Comparison of ENCODE assay signal across 25 mouse cellular contexts in the genomic region with DNA sequence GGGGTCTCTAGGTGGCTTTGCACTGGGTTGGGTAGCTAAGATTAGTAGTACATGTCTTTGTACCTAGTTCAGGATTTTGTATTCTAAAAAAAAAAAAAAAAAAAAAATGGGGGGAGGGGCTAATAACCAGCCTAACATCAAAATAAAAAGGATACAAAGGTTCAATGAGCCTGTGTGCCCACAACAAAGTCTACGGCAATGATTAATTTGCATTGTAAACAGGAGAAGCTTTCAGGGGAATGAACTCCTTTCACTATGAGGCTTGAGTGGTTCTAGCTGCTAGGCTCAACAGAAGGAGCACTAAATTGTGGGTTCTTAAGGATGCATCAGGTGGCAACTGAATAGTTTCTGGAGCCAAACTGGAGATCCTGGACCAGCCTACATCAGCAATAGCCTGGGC. TPM values are rescaled to one million over a fixed set of nuclear protein-coding genes. Genes with fewer than 3 reads are reported as not detected.
DNase-seq lines count a peak whose midpoint lies in the region; ATAC-seq and TF ChIP-seq lines count a peak whose summit lies in the region.
"Had no signal": no experiment of that assay in that cellular context is flagged by ENCODE, and none has a peak within 500 bp of the region (broad histone marks: within the 10 kb centered on the region; RNA-seq: fewer than 3 reads in every experiment).

No protein-coding gene starts in this region.

- no peak for ATAC-seq in heart, embryonic 16.5 days (replicated peaks; ENCODE audit: extremely low read depth, insufficient read depth, low FRiP score)
- no peak for ATAC-seq in hindbrain, postnatal 0 days
- no peak for ATAC-seq in hindbrain, embryonic 11.5 days (ENCODE audit: low FRiP score)
- ATAC-seq in liver, embryonic 12.5 days: no peak
- ATAC-seq: CD4-positive, CD25-positive, alpha-beta regulatory T cell, adult 4 months; forebrain, embryonic 14.5 days; forebrain, postnatal 0 days; intestine, postnatal 0 days; Patski had no signal

- no peak overlapping the region for H3K9ac ChIP-seq in heart, embryonic 16.5 days (ENCODE audit: low read length)
- no peak overlapping the region for H3K9ac ChIP-seq in hindbrain, postnatal 0 days (replicated peaks; ENCODE audit: low read length)
- no peak overlapping the region for H3K9ac ChIP-seq in hindbrain, embryonic 11.5 days (ENCODE audit: low read depth, low read length)
- H3K9ac ChIP-seq in liver, adult 2 months (ENCODE audit: low read depth, low read length): no peak overlapping the region
- H3K9ac ChIP-seq in liver, embryonic 12.5 days: no peak overlapping the region
- no peak overlapping the region for H3K9ac ChIP-seq in MEL (ENCODE audit: control insufficient read depth, low read depth, low read length, poor library complexity, severe bottlenecking)
- H3K9ac ChIP-seq: embryonic facial prominence, embryonic 12.5 days; embryonic facial prominence, embryonic 15.5 days; forebrain, postnatal 0 days; hindbrain, embryonic 12.5 days had no signal

- no peaks in the 10 kb centered on the region for H3K27me3 ChIP-seq in heart, embryonic 16.5 days (ENCODE audit: control insufficient read depth, insufficient read depth, low read length)
- H3K27me3 ChIP-seq in hindbrain, postnatal 0 days (ENCODE audit: insufficient read depth, low read length): no peaks in the 10 kb centered on the region
- no peaks in the 10 kb centered on the region for H3K27me3 ChIP-seq in hindbrain, embryonic 11.5 days (ENCODE audit: control insufficient read depth, insufficient read depth, low read length)
- H3K27me3 ChIP-seq in liver, adult 2 months (ENCODE audit: control insufficient read depth, insufficient read depth, low read length): no peaks in the 10 kb centered on the region
- H3K27me3 ChIP-seq in liver, embryonic 12.5 days (replicated peaks): no peaks in the 10 kb centered on the region
- H3K27me3 ChIP-seq in MEL (ENCODE audit: control insufficient read depth in 1 of 2, insufficient read depth in 2 of 2, low read length in 2 of 2): no peaks in the 10 kb centered on the region
- H3K27me3 ChIP-seq: embryonic facial prominence, embryonic 12.5 days; embryonic facial prominence, embryonic 15.5 days; hindbrain, embryonic 12.5 days; Patski had no signal

- H3K4me2 ChIP-seq in heart, embryonic 16.5 days (ENCODE audit: low read depth, low read length): no peak overlapping the region
- no peak overlapping the region for H3K4me2 ChIP-seq in hindbrain, postnatal 0 days (ENCODE audit: low read depth, low read length)
- H3K4me2 ChIP-seq in hindbrain, embryonic 11.5 days (replicated peaks; ENCODE audit: low read depth, low read length): no peak overlapping the region
- no peak overlapping the region for H3K4me2 ChIP-seq in liver, embryonic 12.5 days
- H3K4me2 ChIP-seq: embryonic facial prominence, embryonic 12.5 days; embryonic facial prominence, embryonic 15.5 days; hindbrain, embryonic 12.5 days had no signal

- no peak for TF ChIP-seq POLR2A in liver, adult 2 months (IDR thresholded peaks at IDR 0.05; ENCODE audit: extremely low read depth, insufficient read depth, low read length)
- no peak for TF ChIP-seq POLR2A in MEL (IDR thresholded peaks at IDR 0.05; ENCODE audit: control insufficient read depth in 1 of 2, insufficient read depth in 1 of 2, low read depth in 1 of 2, low read length in 2 of 2, poor library complexity in 1 of 2)

- TF ChIP-seq RAD21 in MEL (IDR thresholded peaks at IDR 0.05; ENCODE audit: low read depth, low read length): no peak

- peaks cover 31% of the 10 kb centered on the region; the same call in 1 of the 2 replicates for H3K79me2 ChIP-seq in liver, adult 2 months (ENCODE audit: control insufficient read depth, insufficient read depth, low read length)
- peaks cover 43% of the 10 kb centered on the region for H3K79me2 ChIP-seq in MEL (ENCODE audit: control insufficient read depth, insufficient read depth, low read length, poor library complexity)

- no peak overlapping the region for H3K4me3 ChIP-seq in heart, embryonic 16.5 days (ENCODE audit: low read length)
- no peak overlapping the region for H3K4me3 ChIP-seq in hindbrain, postnatal 0 days (ENCODE audit: low read length)
- H3K4me3 ChIP-seq in hindbrain, embryonic 11.5 days (ENCODE audit: low read depth, low read length): no peak overlapping the region
- H3K4me3 ChIP-seq in liver, adult 2 months (ENCODE audit: insufficient read depth, low read depth, low read length): no peak overlapping the region
- no peak overlapping the region for H3K4me3 ChIP-seq in liver, embryonic 12.5 days
- H3K4me3 ChIP-seq in MEL (ENCODE audit: control insufficient read depth in 1 of 2, insufficient read depth in 1 of 2, low read depth in 2 of 2, low read length in 2 of 2): no peak overlapping the region
- H3K4me3 ChIP-seq: embryonic facial prominence, embryonic 12.5 days; embryonic facial prominence, embryonic 15.5 days; gastrocnemius, adult 2 months; heart, embryonic 10.5 days; hindbrain, embryonic 12.5 days had no signal

- H3K9me3 ChIP-seq in heart, embryonic 16.5 days (replicated peaks; ENCODE audit: control insufficient read depth, low read length): no peaks in the 10 kb centered on the region
- H3K9me3 ChIP-seq in hindbrain, postnatal 0 days (ENCODE audit: low read length): no peaks in the 10 kb centered on the region
- no peaks in the 10 kb centered on the region for H3K9me3 ChIP-seq in hindbrain, embryonic 11.5 days (ENCODE audit: control insufficient read depth, low read length)
- H3K9me3 ChIP-seq in liver, embryonic 12.5 days (replicated peaks): no peaks in the 10 kb centered on the region
- no peaks in the 10 kb centered on the region for H3K9me3 ChIP-seq in MEL (replicated peaks; ENCODE audit: insufficient read depth, low read length)
- H3K9me3 ChIP-seq: embryonic facial prominence, embryonic 12.5 days; embryonic facial prominence, embryonic 15.5 days; heart, embryonic 10.5 days; hindbrain, embryonic 12.5 days had no signal

- peaks cover 8% of the 10 kb centered on the region for H3K4me1 ChIP-seq in heart, embryonic 16.5 days (ENCODE audit: control insufficient read depth, insufficient read depth, low read length)
- no peaks in the 10 kb centered on the region for H3K4me1 ChIP-seq in hindbrain, postnatal 0 days (ENCODE audit: insufficient read depth, low read length)
- no peaks in the 10 kb centered on the region for H3K4me1 ChIP-seq in hindbrain, embryonic 11.5 days (replicated peaks; ENCODE audit: control insufficient read depth, insufficient read depth, low read length)
- H3K4me1 ChIP-seq in liver, adult 2 months (ENCODE audit: control insufficient read depth, insufficient read depth, low read length): peaks cover 21% of the 10 kb centered on the region
- H3K4me1 ChIP-seq in liver, embryonic 12.5 days: no peaks in the 10 kb centered on the region
- peaks cover 2 to 9% of the 10 kb centered on the region in 2 experiments; a peak in 2 of 4 replicates for H3K4me1 ChIP-seq in MEL (ENCODE audit: control insufficient read depth in 1 of 2, insufficient read depth in 2 of 2, low read length in 2 of 2)
- H3K4me1 ChIP-seq: embryonic facial prominence, embryonic 12.5 days; embryonic facial prominence, embryonic 15.5 days; heart, embryonic 10.5 days; hindbrain, embryonic 12.5 days had no signal

- TF ChIP-seq EP300 in MEL (IDR thresholded peaks at IDR 0.05; ENCODE audit: low read depth in 1 of 2, low read length in 2 of 2): no peak

- DNase-seq in heart, adult 9 months (ENCODE audit: low spot score in 2 of 2): no peak
- peak; percentile 4 for DNase-seq in hindbrain, postnatal 0 days (ENCODE audit: low spot score)
- no peak for DNase-seq in hindbrain, embryonic 11.5 days (ENCODE audit: low spot score)
- peak; percentile 84 for DNase-seq in liver, adult 2 months (ENCODE audit: extremely low read depth, low read depth, low spot score)
- no peak for DNase-seq in MEL (ENCODE audit: low read depth, low spot score)
- DNase-seq in cerebellum, adult 11-12 months: no peak
- DNase-seq: adrenal gland, postnatal 10 days; adrenal gland, postnatal 36 days; cerebellum, adult 2 months; cerebellum, adult 9-11 months; cerebellum, postnatal 25 days; forebrain, postnatal 0 days; gastrocnemius, adult 2 months; gastrocnemius, postnatal 14 days; heart, postnatal 4 days had no signal

- peak overlapping the region; percentile 54 for H3K27ac ChIP-seq in heart, embryonic 16.5 days (ENCODE audit: low read length)
- H3K27ac ChIP-seq in hindbrain, postnatal 0 days: no peak overlapping the region
- H3K27ac ChIP-seq in hindbrain, embryonic 11.5 days (ENCODE audit: low read depth, low read length): no peak overlapping the region
- peak overlapping the region; percentile 49 for H3K27ac ChIP-seq in liver, adult 2 months (replicated peaks; ENCODE audit: insufficient read depth, low read depth, low read length)
- no peak overlapping the region for H3K27ac ChIP-seq in liver, embryonic 12.5 days
- H3K27ac ChIP-seq in MEL (ENCODE audit: control insufficient read depth, low read depth, low read length): no peak overlapping the region
- H3K27ac ChIP-seq: embryonic facial prominence, embryonic 12.5 days; embryonic facial prominence, embryonic 15.5 days; gastrocnemius, adult 2 months; heart, embryonic 10.5 days; hindbrain, embryonic 12.5 days had no signal

- WGBS in heart, embryonic 16.5 days: 93% methylated on average over 1 of the region's 1 CpGs
- 78% methylated on average over 1 of the region's 1 CpGs for WGBS in hindbrain, postnatal 0 days
- 97% methylated on average over 1 of the region's 1 CpGs for WGBS in hindbrain, embryonic 11.5 days
- 31% methylated on average over 1 of the region's 1 CpGs for WGBS in liver, adult 2 months
- WGBS in liver, embryonic 12.5 days (ENCODE audit: insufficient replicate concordance): 96% methylated on average over 1 of the region's 1 CpGs

- TF ChIP-seq CTCF in hindbrain, postnatal 0 days (IDR thresholded peaks at IDR 0.05; ENCODE audit: low read depth): no peak
- no peak for TF ChIP-seq CTCF in liver, adult 2 months (IDR thresholded peaks at IDR 0.05; ENCODE audit: low read depth, low read length)
- no peak for TF ChIP-seq CTCF in MEL (IDR thresholded peaks at IDR 0.05 in 2 of 3, conservative IDR thresholded peaks at IDR 0.05 in 1 of 3; ENCODE audit: control insufficient read depth in 1 of 3, insufficient read depth in 1 of 3, low read depth in 2 of 3, low read length in 3 of 3, poor library complexity in 1 of 3, severe bottlenecking in 1 of 3)

- peaks cover 21% of the 10 kb centered on the region for H3K36me3 ChIP-seq in heart, embryonic 16.5 days (ENCODE audit: control insufficient read depth, insufficient read depth)
- H3K36me3 ChIP-seq in hindbrain, postnatal 0 days (ENCODE audit: insufficient read depth, low read length): peaks cover 16% of the 10 kb centered on the region; the same call in 1 of the 2 replicates
- no peaks in the 10 kb centered on the region for H3K36me3 ChIP-seq in hindbrain, embryonic 11.5 days (ENCODE audit: control insufficient read depth, insufficient read depth, low read length)
- peaks cover 41% of the 10 kb centered on the region for H3K36me3 ChIP-seq in liver, adult 2 months (ENCODE audit: control insufficient read depth, insufficient read depth, low read length)
- peaks cover 76% of the 10 kb centered on the region for H3K36me3 ChIP-seq in liver, embryonic 12.5 days
- H3K36me3 ChIP-seq in MEL (ENCODE audit: control insufficient read depth in 1 of 2, insufficient read depth in 2 of 2, low read length in 2 of 2): peaks cover 17 to 49% of the 10 kb centered on the region in 2 experiments

RNA-seq across cellular contexts. Expression of a gene that starts 17.2 kb away (rescaled TPM):
- 25.3 and 25.8 TPM in 2 replicates for polyA plus RNA-seq in heart, embryonic 16.5 days (2015; fragmentation: Nextera tagmentation; extraction: Ambion mirVana)
- 28.9 and 30.4 TPM in 2 replicates for total RNA-seq in hindbrain, postnatal 0 days (2014; rRNA removed)
- polyA plus RNA-seq in hindbrain, postnatal 0 days (2015; fragmentation: Nextera tagmentation; extraction: Ambion mirVana): 15.8 and 16.3 TPM in 2 replicates
- 59.9 and 63.6 TPM in 2 replicates for polyA plus RNA-seq in hindbrain, embryonic 11.5 days (2014; fragmentation: Nextera tagmentation; extraction: Ambion mirVana)
- total RNA-seq in liver, adult 2 months (2014; rRNA removed): 40.7 and 41.9 TPM in 2 replicates
- polyA plus RNA-seq in liver, adult 2 months (2012; rRNA removed): 11.6 and 12.2 TPM in 2 replicates
- polyA plus RNA-seq in liver, embryonic 12.5 days (2016; fragmentation: Nextera tagmentation; extraction: Ambion mirVana): 50.1 TPM in 2 replicates
- 60.1 and 61.2 TPM in 2 replicates for total RNA-seq in MEL (2012; rRNA removed)
- 100 to 1,000 TPM in 1 of 2 experiments, 10 to 100 TPM in 1; 48.5 to 701 TPM for polyA plus RNA-seq in MEL (2012; ENCODE audit: insufficient read depth in 1 of 2, insufficient read length in 2 of 2, low read depth in 1 of 2, low replicate concordance in 2 of 2, missing spikeins in 1 of 2)

RNA-seq across cellular contexts. Expression of a gene that starts 37.5 kb away (rescaled TPM):
- 4.3 and 5.5 TPM in 2 replicates for polyA plus RNA-seq in heart, embryonic 16.5 days (2015; fragmentation: Nextera tagmentation; extraction: Ambion mirVana)
- total RNA-seq in hindbrain, postnatal 0 days (2014; rRNA removed): 17.7 and 23.3 TPM in 2 replicates
- 11.2 and 13.0 TPM in 2 replicates for polyA plus RNA-seq in hindbrain, postnatal 0 days (2015; fragmentation: Nextera tagmentation; extraction: Ambion mirVana)
- polyA plus RNA-seq in hindbrain, embryonic 11.5 days (2014; fragmentation: Nextera tagmentation; extraction: Ambion mirVana): 11.6 and 14.1 TPM in 2 replicates
- 1.3 and 1.7 TPM in 2 replicates for total RNA-seq in liver, adult 2 months (2014; rRNA removed)
- 0.58 and 1.1 TPM in 2 replicates for polyA plus RNA-seq in liver, adult 2 months (2012; rRNA removed)
- polyA plus RNA-seq in liver, embryonic 12.5 days (2016; fragmentation: Nextera tagmentation; extraction: Ambion mirVana): 8.4 and 9.6 TPM in 2 replicates
- 8.5 and 8.7 TPM in 2 replicates for total RNA-seq in MEL (2012; rRNA removed)
- 10 to 100 TPM in 1 of 2 experiments, not detected in 1; 15.3 TPM for polyA plus RNA-seq in MEL (2012; ENCODE audit: insufficient read depth in 1 of 2, insufficient read length in 2 of 2, low read depth in 1 of 2, low replicate concordance in 2 of 2, missing spikeins in 1 of 2)

Comparison
In these comparisons a context has a peak if more than half of its experiments do, and no peak if none do; other contexts are left out.
1. H3K27ac ChIP-seq: peak in heart, embryonic 16.5 days (single experiment) and liver, adult 2 months (single experiment); none in hindbrain, postnatal 0 days (single experiment), hindbrain, embryonic 11.5 days (single experiment), liver, embryonic 12.5 days (single experiment) and MEL (single experiment).
2. DNase-seq: peak in hindbrain, postnatal 0 days (single experiment) and liver, adult 2 months (single experiment); none in heart, adult 9 months (0 of 2), hindbrain, embryonic 11.5 days (single experiment), MEL (single experiment) and cerebellum, adult 11-12 months (single experiment).